Mouse (Mus musculus): ENCODE results near the gene Gk.

Gene Gk

DNA sequence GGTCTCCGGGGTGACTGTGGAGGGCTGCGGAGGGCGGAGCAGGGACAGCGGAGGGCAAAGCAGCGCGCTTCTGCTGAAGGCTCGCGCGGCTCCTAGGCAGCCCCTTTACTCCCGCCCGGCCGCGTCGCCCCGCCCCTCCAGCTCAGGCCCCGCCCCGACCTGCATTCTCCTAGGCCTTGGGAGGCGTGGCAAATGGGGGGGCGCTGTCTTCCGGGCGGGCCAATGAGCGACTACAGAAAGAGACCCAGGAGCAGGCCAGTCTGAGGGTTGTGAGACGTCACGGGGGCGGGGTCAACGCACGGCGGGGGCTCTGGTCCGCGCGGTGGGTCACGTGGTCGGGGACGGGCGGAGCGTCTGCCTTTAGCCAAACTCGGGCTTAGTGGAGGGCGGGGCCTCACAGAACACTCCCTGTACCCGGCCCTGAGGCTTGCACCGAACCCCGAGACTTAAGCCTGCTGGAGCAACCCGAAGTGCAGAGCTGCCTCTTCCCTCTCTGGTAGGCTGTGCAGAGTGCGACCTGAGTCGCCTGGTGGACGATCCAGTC lies at the start of gene Gk:
Gk (minus strand) TSS at position 276 of the 544 bp plus-strand sequence.
- peak; percentile 97 to 98 for DNase-seq (ENCODE audit: low spot score in 2 of 2)

DNA sequence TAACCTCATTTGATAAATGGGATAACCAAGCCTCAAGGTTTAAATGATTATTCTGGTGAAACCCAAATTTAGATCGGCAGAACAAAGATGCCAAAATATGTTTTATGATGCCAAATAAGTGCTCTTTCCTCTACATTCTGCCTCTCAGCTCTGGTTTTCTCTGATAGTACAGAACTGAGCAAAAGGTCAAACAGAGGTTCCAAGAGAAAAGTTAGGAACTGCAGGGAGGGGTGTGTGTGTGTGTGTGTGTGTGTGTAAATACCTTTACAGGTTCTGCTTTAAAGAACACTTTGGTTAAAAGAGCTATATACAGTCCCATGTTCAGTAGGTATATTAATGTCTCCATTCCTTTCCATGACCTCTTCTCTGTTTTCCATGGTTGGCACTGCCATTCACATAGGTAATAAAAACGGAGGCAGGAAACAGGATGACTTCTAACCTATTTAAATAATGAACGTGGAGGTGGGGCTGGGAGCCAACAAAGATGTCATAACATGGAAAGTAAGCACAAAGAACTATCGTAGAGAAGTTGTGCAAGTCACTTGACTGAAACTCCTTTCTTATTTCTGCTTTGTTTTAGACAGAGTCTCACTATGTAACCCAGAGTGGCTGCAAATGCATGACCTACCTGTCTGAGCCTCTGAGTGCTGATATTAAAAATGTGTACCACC lies 28.2 kb upstream of the Gk start:
- DNase-seq (ENCODE audit: low spot score in 2 of 2), result no peak

DNA sequence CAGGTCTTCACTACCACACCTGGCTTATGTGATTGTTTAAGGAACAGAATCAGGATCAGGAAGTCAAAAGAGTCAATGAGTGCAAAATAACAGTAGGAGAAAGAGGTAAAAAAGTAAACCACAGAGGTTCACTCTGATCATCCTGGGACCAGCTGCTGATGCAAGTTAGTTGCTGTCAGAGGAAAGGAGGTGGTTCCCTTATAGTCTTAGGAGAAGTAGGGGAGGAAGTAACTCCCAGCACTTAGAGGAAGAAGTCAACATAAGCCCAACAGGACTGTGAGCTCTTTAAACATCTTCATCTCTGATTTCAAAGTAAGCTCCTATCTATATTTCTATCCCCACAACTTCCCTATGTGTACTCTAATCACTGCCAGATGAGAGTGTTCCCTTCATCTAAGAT lies 26.4 kb upstream of the Gk start:
- no peak for DNase-seq (ENCODE audit: low spot score in 2 of 2)

DNA sequence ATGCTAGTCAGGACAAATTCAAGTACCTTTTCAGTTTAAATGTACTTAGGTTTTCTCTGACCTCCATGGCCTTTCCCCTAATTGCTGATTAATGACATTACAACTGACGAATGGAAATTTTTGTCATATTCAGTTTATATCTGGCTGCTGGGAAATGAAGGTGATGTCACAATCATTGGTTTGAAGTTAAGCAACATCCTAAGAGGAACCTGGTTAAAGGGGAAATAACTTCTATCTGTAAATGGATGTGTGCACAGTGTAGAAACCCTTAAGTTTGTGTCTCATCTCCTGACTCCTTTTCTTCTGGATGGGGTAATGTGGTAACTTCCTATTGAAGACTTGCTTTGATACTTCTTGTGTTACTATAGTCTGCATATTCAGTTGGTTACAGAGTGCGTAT lies 20.8 kb upstream of the Gk start:
- DNase-seq (ENCODE audit: low spot score in 2 of 2), result no peak

DNA sequence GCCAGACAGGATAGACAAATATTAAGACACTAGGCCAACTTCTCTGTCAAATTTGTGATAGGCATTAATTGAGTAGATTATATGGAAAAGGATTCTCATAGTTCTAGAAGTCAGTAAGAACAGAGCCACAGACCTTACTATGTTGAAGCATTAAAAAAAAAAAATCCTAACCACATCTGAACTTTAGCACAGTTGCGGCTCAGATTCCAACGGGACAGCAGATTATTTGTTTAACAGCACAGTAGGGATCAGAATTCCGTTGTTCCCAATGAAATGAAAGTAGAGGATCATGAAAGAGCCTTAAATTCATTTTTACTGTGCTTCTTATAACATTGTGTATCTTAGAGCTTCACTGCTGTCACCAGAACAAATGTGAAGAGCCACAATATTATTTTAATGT lies 1.7 kb upstream of the Gk start:
- DNase-seq (ENCODE audit: low spot score in 2 of 2), result no peak

DNA sequence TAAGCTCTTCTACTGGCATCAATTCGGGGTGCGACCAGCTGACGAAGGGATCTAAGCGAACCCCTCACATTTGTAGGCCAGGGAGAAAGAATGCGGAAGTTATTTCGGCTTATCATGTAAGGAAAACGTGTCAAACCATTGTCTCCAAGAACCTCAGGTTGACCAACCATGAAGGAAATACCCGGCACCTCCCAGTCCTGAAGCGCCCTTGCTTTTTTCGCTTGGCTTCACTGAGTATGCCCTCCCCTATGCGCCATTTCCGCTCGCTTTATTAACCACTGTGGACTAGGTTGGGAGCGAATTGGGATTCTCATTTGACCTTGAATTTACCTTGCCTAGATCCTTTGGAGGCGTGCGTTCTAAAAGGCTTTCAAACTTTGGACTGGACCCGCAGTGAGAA lies 522 bp upstream of the Gk start:
- peak; percentile 32 to 33 for DNase-seq (ENCODE audit: low spot score in 2 of 2)

DNA sequence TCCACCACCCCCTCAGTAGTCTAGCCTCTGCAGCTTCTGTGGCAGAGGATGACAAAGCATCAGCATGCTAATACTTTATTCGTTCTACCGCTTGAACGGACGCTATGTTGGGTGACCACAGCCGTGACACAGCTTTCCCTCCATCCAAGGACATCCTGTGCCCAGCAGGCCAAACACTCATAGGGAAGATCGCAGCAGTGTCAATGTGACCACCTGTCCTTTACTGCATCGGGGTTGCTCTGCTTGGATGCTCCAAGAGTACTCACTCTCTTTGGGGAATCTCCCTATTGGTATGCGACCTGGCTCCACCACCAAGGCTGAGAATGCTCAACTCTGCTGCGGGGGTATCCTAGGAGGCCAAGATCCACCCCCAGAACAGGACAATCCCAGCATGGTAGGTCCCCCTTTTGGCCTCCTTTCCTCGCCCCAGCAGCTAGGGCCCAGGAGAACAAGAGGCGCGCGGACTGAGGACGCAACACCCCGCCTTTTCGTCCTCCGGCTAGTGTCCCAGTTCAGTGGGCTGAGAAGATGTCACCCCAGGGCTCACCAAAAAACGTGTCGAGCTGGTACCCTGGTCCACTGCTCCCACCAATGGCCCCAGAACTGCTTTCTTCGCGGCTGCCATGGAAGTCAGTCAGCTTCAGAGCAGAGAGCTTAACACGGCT lies 608 bp downstream of the Gk start:
- DNase-seq (ENCODE audit: low spot score in 2 of 2), result peak; percentile 1 to 5

DNA sequence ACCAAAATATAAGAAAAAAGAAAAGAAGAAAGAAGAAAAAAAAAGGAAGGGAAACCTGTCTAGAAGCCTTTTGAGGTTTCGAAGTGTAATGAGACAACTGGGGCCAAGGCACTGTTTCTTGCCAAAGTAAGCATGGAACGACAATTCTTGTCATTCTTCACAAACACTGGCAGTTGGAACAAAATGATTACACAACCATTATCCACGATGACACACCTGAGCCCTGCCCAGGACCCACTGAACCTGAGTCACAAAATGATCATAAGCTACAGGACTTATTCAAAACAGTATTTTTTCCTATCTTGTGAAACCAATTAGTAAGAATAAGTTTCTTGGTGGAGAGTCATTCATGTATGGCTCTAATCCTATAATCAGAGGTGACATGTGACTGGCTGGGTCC lies 5.3 kb downstream of the Gk start:
- DNase-seq (ENCODE audit: low spot score in 2 of 2), result no peak

DNA sequence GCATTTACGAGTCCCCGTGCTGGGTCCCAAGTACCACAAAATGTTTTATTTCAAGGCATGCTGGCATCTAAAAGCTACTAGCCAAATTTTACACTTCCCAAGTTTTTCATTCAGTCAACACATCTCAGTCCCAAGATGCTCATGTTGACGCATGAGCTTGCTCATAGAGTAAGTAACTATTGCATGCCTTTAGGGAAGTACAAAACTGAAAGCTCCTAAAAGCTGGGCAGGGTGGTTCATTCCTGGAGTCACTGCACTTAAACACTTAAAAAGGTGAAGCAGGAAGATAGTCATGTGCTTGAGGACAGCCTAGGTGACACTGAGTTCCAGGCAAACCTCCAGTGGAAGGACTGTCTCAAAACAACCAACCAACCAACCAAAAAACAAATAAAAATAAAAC lies 5.9 kb downstream of the Gk start:
- DNase-seq (ENCODE audit: low spot score in 2 of 2), result no peak

DNA sequence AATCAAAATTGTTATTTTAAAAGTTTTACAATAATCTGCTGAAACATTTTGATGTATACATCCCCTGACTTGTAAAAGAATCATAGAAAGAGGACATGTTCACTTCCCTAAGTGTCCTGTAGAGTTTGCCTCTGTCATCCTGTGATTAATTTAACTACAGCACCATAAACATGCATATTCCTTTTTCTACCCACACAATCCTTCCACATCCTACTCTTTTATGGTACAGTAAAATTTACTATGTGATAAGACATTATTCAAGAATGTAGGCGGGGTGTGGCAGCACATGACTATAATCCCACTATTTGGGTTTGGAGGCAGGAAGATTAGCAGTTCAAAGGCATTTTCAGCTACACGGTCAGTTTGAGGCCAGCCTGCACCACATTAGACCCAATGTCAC lies 8.0 kb downstream of the Gk start:
- no peak for DNase-seq (ENCODE audit: low spot score in 2 of 2)

DNA sequence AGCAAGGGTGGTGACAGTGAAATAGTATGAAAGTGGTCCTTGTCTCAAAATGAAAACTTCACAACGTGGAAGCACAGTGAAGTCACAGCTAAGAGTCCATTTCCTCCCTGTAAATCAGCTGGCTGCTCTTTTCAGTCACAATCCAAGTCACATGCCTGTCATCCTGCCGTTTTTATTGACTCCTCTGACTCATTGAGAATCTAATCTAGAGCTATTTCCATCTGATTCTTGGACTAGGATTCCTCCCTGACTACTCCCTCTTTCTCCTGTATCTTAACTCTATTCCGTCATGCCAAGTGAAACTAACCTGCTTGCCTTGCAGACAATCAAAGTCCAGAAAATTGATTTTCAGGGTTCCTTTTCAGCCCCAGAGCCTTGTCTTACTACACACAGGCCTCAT lies 20.6 kb downstream of the Gk start:
- DNase-seq (ENCODE audit: low spot score in 2 of 2), result no peak

DNA sequence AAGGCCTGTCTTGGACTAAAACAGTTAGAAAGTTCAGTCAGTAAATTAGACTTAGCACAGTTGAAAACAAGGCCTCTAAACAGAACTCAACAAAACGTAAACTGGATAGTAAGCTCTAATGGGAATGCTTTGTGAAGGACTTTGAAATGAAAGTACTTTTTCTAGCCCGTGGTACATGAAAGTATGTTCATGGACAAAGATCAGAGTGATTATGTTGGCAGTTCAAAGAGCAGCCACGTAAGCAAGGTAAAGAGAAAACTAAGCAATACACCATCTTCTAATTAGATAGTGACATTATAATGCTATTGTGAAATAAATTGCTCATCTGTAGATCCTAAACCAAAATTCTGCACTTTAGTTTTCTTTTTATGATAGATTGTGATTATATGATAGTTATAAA lies 32.8 kb downstream of the Gk start:
- DNase-seq (ENCODE audit: low spot score in 2 of 2), result no peak

DNA sequence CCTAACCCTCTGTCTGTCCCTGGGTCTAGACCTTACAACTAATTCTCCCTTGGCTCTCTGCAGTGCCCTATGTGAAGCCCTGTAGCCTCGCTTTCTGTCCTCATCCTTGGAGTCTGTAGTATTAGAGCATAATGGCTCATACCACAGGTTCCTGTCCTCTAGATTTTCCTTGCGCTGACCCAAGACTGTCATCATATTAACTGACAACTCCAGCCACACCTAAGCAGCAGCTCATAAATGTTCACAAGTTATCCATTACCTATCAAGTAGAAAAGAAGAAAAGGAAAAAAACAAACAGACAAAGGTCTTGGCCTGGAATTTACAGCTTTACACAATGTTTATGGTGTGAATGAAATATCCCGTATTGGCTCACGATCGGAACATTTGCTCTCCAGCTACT lies 43.4 kb downstream of the Gk start:
- no peak for DNase-seq (ENCODE audit: low spot score in 2 of 2)

DNA sequence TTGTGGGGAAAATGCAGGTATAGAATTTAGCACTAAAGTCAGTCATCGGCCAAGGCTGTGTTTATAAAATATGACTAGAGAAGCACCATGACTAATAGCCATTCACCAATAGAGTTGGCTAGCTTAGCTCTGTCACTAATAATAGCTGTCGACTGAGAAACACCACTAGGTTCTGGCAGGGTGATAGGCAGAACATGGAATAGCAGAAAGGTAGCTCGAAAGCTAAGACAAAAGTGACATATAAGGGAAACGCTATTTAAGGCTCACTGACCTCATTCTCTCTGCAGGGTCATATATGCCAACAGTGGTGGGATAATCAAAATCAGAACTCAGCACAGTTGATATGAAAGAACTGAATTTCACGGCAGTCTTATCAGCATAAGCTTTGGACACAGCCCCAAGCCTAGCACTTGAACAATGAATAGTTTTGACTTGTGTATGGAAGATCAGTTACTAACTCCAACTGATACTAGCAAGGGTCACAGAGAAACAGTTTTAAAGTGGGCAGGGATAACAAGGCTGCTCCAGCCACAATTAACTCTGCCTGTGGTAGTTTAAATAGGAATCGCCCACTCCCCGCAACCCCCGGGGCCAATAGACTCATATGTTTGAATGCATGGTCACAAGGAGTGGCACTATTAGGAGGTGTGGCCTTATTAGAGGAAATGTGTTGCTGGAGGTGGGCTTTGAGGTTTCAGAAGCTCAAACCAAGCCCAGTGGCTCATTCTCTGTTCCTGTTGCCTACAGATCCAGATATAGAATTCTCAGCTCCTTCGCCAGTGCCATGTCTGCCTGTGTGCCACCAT lies 45.3 kb downstream of the Gk start:
- DNase-seq (ENCODE audit: low spot score in 2 of 2), result no peak

DNA sequence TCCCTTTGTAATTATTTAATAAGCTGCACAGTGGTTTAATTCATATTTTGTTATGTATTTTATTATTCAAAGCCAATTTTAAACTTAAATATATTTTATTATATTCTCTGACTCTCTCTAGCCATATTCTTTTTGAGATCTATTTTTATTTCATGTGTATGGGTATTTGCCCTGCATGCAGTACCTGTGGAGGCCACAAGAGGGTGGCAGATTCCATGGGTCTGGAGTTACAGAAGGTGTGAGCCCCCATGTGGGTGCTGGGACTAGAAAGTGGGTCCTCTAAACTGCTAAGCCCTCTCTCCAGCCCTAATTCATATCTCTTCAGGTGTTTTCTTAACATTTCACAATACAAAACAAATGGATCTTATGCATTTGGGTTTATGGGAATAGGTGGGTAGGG lies 55.4 kb downstream of the Gk start:
- DNase-seq (ENCODE audit: low spot score in 2 of 2), result peak in 1 of 2 experiments; percentile 4

DNA sequence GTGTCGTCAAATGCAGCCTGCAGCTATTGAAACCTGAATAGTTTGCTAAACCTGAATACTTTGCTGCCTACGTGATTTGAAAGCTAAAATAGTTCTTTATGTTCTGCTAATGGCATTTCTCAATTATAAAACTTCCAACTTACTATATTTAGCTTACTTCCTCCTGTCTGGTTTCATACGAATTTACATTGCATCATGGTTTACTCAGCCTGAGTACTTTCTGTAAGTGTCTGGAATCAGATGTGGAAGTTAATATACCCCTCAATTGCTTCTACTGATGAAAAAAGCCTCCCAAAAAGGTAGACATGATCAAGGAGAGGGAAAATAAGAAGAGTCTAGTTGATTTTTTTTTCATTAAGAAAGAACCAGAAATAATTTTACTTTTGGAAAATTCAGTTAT lies 66.2 kb downstream of the Gk start:
- DNase-seq (ENCODE audit: low spot score in 2 of 2), result no peak

DNA sequence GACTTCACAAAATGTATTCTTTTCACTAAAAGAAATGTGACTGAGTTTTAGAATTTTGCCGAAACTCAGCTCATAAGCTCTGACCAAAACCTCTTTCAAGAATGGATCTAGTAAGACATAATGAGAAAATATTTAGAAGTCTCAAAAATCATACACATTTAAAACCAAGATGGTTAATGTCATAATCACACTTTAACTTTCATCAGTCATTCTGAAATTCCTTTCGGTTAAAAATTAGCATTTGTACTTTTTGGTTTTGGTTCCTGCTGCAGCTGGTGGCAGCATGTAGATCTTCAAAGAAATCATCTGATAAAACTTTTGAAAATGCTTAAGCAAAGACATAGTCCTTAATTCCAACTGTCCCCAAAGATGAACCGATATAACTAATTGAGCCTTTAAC lies 70.9 kb downstream of the Gk start:
- no peak for DNase-seq (ENCODE audit: low spot score in 2 of 2)

DNA sequence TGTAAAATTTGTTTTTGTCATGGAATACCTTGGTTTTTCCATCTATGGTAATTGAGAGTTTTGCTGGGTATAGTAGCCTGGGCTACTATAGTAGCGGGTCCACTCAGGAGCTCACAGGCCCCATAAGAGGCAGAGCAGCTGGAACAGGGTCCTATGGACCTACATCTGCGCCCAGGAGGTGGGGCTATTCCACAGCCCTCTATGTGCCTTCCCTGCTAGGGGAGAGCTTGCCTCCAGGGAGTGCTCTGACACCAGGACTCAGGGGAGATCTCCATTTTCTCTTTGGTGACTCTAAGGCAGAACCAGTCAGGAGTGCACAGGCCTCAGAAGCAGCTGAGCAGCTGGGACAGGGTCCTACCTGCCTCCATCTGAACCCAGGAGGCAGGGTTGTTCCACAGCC lies 92.9 kb downstream of the Gk start:
- no peak for DNase-seq (ENCODE audit: low spot score in 2 of 2)

DNA sequence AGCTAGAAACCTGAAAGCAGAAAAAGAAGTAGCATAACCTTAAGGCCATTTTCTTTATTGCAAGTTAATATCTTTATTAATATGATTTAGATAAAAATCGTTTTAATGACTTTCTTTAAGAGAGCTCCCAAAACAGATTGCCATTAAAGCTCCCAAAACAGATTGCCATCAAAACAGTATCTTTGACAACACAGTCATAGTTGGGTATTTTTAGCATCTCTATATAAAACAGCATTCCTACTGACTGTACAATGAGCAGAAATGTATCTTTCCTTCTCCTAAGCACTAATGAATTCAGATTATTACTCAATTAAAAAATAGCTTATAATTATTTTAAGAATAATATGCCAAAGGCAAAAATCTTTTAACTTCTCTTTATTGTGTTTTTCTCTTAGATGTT lies 94.5 kb downstream of the Gk start:
- no peak for DNase-seq (ENCODE audit: low spot score in 2 of 2)

DNA sequence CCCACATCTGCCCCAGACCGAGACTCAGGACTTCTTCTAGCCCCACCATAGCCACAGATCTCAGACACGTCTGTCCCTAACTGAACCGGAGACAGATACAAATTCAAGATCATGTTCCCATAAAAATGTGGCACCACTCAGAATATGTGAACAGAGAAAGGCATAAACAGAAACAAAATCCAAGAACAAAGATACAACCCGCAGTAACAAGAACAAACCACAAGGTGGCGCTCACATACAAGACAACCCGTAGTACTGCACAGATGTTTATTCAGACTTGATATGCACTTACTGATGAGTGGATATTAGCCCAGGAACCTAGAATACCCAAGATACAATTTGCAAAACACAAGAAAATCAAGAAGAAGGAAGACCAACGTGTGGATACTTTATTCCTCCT lies 99.8 kb downstream of the Gk start:
- peak in 1 of 2 experiments; percentile 11 for DNase-seq (ENCODE audit: low spot score in 2 of 2)

All from spleen, postnatal 36 days (tissue).